Mouse (Mus musculus) myocyte (in vitro differentiated cells): ENCODE data around the gene Nr3c2. TPM values are rescaled to one million over a fixed set of nuclear protein-coding genes. Genes with fewer than 3 reads are reported as not detected.

Source experiments
- H3K27me3 ChIP-seq: one replicate; pipeline ENCODE4 v1.6.1; 2011; ENCODE audit not compliant: control insufficient read depth, insufficient read depth, insufficient read length
- H3K36me3 ChIP-seq: one replicate; pipeline ENCODE4 v1.6.1; 2011; ENCODE audit not compliant: control insufficient read depth, insufficient read depth
- H3K4me2 ChIP-seq: one replicate; pipeline ENCODE4 v1.6.1; 2011; ENCODE audit warnings: low read depth, control low read depth
- H3K4me3 ChIP-seq: one replicate; pipeline ENCODE4 v1.5.1; 2011; ENCODE audit warnings: mild to moderate bottlenecking, control low read depth, moderate library complexity
- H3K79me2 ChIP-seq: one replicate; pipeline ENCODE4 v1.6.1; 2011; ENCODE audit not compliant: control insufficient read depth, insufficient read depth
- H3ac ChIP-seq: one replicate; pipeline ENCODE4 v1.6.1; 2011; ENCODE audit not compliant: control insufficient read depth, insufficient read length
- CEBPB ChIP-seq: IDR thresholded peaks from 2 replicates; pipeline ENCODE4 v1.6.1; 2011; ENCODE audit warnings: mild to moderate bottlenecking, moderate library complexity; ENCODE audit not compliant: poor library complexity, insufficient read depth, severe bottlenecking
- E2F4 ChIP-seq: IDR thresholded peaks from one replicate; pipeline ENCODE4 v1.6.1; 2011; ENCODE audit warnings: mild to moderate bottlenecking, control low read depth, moderate library complexity; ENCODE audit not compliant: insufficient read depth
- MAX ChIP-seq: IDR thresholded peaks from one replicate; pipeline ENCODE4 v1.6.1; 2011; ENCODE audit warnings: low read depth, mild to moderate bottlenecking, control low read depth
- MYOD1 ChIP-seq, 3 experiments: IDR thresholded peaks; one replicate each; pipeline ENCODE4 v1.6.1; 2011; ENCODE audit warnings: control low read depth in 2 of 3, low read depth in 2 of 3, mild to moderate bottlenecking in 2 of 3, moderate library complexity in 1 of 3; ENCODE audit not compliant: insufficient read length in 2 of 3, control insufficient read depth in 1 of 3
- MYOG ChIP-seq, 3 experiments: IDR thresholded peaks; one replicate each; pipeline ENCODE4 v1.6.1; 2011; ENCODE audit warnings: control low read depth in 2 of 3, low read depth in 2 of 3, mild to moderate bottlenecking in 2 of 3; ENCODE audit not compliant: insufficient read length in 2 of 3, control insufficient read depth in 1 of 3, insufficient read depth in 1 of 3
- POLR2A ChIP-seq: IDR thresholded peaks from one replicate; pipeline ENCODE4 v1.6.1; 2011; ENCODE audit warnings: low read depth, mild to moderate bottlenecking, control low read depth, moderate library complexity; ENCODE audit not compliant: insufficient read length
- POLR2AphosphoS2 ChIP-seq: IDR thresholded peaks from one replicate; pipeline ENCODE4 v1.6.1; 2011; ENCODE audit warnings: low read depth, control low read depth; ENCODE audit not compliant: insufficient read length
- REST ChIP-seq: IDR thresholded peaks from one replicate; pipeline ENCODE4 v1.6.1; 2011; ENCODE audit warnings: mild to moderate bottlenecking, control low read depth, moderate library complexity; ENCODE audit not compliant: insufficient read depth, insufficient read length
- SRF ChIP-seq: IDR thresholded peaks from one replicate; pipeline ENCODE4 v1.6.1; 2011; ENCODE audit warnings: low read depth; ENCODE audit not compliant: control insufficient read depth, insufficient read length
- TCF12 ChIP-seq: IDR thresholded peaks from one replicate; pipeline ENCODE4 v1.6.1; 2011; ENCODE audit warnings: mild to moderate bottlenecking, control low read depth; ENCODE audit not compliant: poor library complexity, insufficient read depth, severe bottlenecking
- TCF3 ChIP-seq: IDR thresholded peaks from one replicate; pipeline ENCODE4 v1.6.1; 2011; ENCODE audit warnings: low read depth, control low read depth; ENCODE audit not compliant: insufficient read length
- USF1 ChIP-seq: IDR thresholded peaks from one replicate; pipeline ENCODE4 v1.6.1; 2011; ENCODE audit warnings: low read depth, mild to moderate bottlenecking, control low read depth, moderate library complexity
- polyA plus RNA-seq: library from polyadenylated mRNA; unstranded; fragments of >200 nt; fragmentation: generic; extraction: Trizol; gene quantifications from one replicate; pipeline ENCODE4 v1.2.1, GENCODE M21; 2012; ENCODE audit warnings: missing spikeins

Nr3c2 gene
- polyA plus RNA-seq, 1 experiment = 0.11 TPM

GRCm38 (mm10) chr8:77175471-77175870, 276.2 kb downstream of the Nr3c2 start:
- TF ChIP-seq REST = no peak
- no peak for TF ChIP-seq TCF12
- no peak for TF ChIP-seq E2F4
- no peak for TF ChIP-seq TCF3
- TF ChIP-seq MAX = no peak
- no peak for TF ChIP-seq MYOG (IDR thresholded peaks at IDR 0.05; ENCODE audit: control insufficient read depth in 1 of 3, insufficient read depth in 1 of 3, insufficient read length in 2 of 3, low read depth in 2 of 3)
- no peak for TF ChIP-seq POLR2AphosphoS2
- TF ChIP-seq USF1 = no peak
- TF ChIP-seq SRF = no peak
- TF ChIP-seq MYOD1 (IDR thresholded peaks at IDR 0.05; ENCODE audit: control insufficient read depth in 1 of 3, insufficient read length in 2 of 3, low read depth in 2 of 3) = no peak
- TF ChIP-seq POLR2A = no peak
- TF ChIP-seq CEBPB = no peak
- H3K4me3 ChIP-seq = no peak overlapping the region
- H3K27me3 ChIP-seq = peaks cover 9% of the 10 kb centered on the region
- no peaks in the 10 kb centered on the region for H3K79me2 ChIP-seq
- H3ac ChIP-seq = no peak overlapping the region
- no peak overlapping the region for H3K4me2 ChIP-seq
- H3K36me3 ChIP-seq = no peaks in the 10 kb centered on the region

DNA sequence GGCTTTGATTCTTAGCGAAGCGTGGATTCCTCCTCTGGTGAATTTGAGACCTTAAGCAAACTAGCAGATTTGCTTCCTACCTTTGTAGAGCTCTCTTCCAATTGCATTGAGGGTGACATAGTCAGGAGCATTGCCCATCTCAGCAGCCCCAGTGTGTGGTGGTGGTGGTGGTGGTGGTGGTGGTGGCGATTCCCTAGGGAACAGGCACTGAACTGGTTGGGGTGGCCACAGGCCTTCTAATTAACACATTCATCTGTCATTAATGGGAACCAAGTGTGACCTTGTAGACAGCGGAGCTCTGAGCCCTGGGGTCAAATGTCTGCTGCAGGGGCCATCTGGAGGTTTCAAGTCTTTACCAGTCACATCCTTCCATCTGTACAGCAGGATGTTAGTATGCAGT, 277.1 kb downstream of the Nr3c2 start:
- Histone ChIP-seq H3ac (no peak overlapping the region), H3K27me3 (peaks cover 10% of the 10 kb centered on the region), H3K4me3 (no peak overlapping the region), H3K36me3 (no peaks in the 10 kb centered on the region), H3K79me2 (no peaks in the 10 kb centered on the region), H3K4me2 (no peak overlapping the region)
- TF ChIP-seq CEBPB (no peak), USF1 (no peak), E2F4 (no peak), SRF (no peak), POLR2A (no peak), TCF3 (no peak), MYOD1 (IDR thresholded peaks at IDR 0.05; ENCODE audit: control insufficient read depth in 1 of 3, insufficient read length in 2 of 3, low read depth in 2 of 3) (no peak), POLR2AphosphoS2 (no peak), REST (no peak), TCF12 (no peak), MYOG (IDR thresholded peaks at IDR 0.05; ENCODE audit: control insufficient read depth in 1 of 3, insufficient read depth in 1 of 3, insufficient read length in 2 of 3, low read depth in 2 of 3) (no peak), MAX (no peak)

GRCm38 (mm10) chr8:77185816-77186215, 286.6 kb downstream of the Nr3c2 start:
- Histone ChIP-seq H3ac (no peak overlapping the region), H3K4me2 (no peak overlapping the region), H3K4me3 (no peak overlapping the region), H3K79me2 (no peaks in the 10 kb centered on the region), H3K27me3 (peaks cover 31% of the 10 kb centered on the region), H3K36me3 (no peaks in the 10 kb centered on the region)
- TF ChIP-seq USF1 = no peak
- no peak for TF ChIP-seq MYOG (IDR thresholded peaks at IDR 0.05; ENCODE audit: control insufficient read depth in 1 of 3, insufficient read depth in 1 of 3, insufficient read length in 2 of 3, low read depth in 2 of 3)
- no peak for TF ChIP-seq TCF12
- TF ChIP-seq MAX = no peak
- TF ChIP-seq TCF3 = no peak
- TF ChIP-seq MYOD1 (IDR thresholded peaks at IDR 0.05; ENCODE audit: control insufficient read depth in 1 of 3, insufficient read length in 2 of 3, low read depth in 2 of 3) = no peak
- TF ChIP-seq POLR2A = no peak
- no peak for TF ChIP-seq E2F4
- TF ChIP-seq CEBPB = no peak
- no peak for TF ChIP-seq SRF
- no peak for TF ChIP-seq REST
- TF ChIP-seq POLR2AphosphoS2 = no peak

- Histone ChIP-seq H3K36me3 (no peaks in the 10 kb centered on the region), H3ac (no peak overlapping the region), H3K27me3 (peaks cover 26% of the 10 kb centered on the region), H3K79me2 (no peaks in the 10 kb centered on the region), H3K4me3 (no peak overlapping the region), H3K4me2 (no peak overlapping the region)
- TF ChIP-seq MAX (no peak), MYOD1 (IDR thresholded peaks at IDR 0.05; ENCODE audit: control insufficient read depth in 1 of 3, insufficient read length in 2 of 3, low read depth in 2 of 3) (no peak), POLR2AphosphoS2 (no peak), USF1 (no peak), MYOG (IDR thresholded peaks at IDR 0.05; ENCODE audit: control insufficient read depth in 1 of 3, insufficient read depth in 1 of 3, insufficient read length in 2 of 3, low read depth in 2 of 3) (no peak)
Measured at GRCm38 (mm10) chr8:77186914-77187536, 287.8 kb downstream of the Nr3c2 start.

- TF ChIP-seq POLR2A (no peak), TCF3 (no peak), MYOG (IDR thresholded peaks at IDR 0.05; ENCODE audit: control insufficient read depth in 1 of 3, insufficient read depth in 1 of 3, insufficient read length in 2 of 3, low read depth in 2 of 3) (no peak), MAX (no peak), USF1 (no peak), MYOD1 (IDR thresholded peaks at IDR 0.05; ENCODE audit: control insufficient read depth in 1 of 3, insufficient read length in 2 of 3, low read depth in 2 of 3) (no peak), TCF12 (no peak), REST (no peak)
- Histone ChIP-seq H3K4me2 (no peak overlapping the region), H3K4me3 (no peak overlapping the region), H3K36me3 (no peaks in the 10 kb centered on the region), H3K79me2 (no peaks in the 10 kb centered on the region), H3K27me3 (peaks cover 24% of the 10 kb centered on the region), H3ac (no peak overlapping the region)
Measured at GRCm38 (mm10) chr8:77187748-77188147, 288.5 kb downstream of the Nr3c2 start.
